Mouse (Mus musculus): ENCODE data around the gene Odf2. TPM values are rescaled to one million over a fixed set of nuclear protein-coding genes. Genes with fewer than 3 reads are reported as not detected.

Odf2 gene
- polyA plus RNA-seq, 1 experiment, result 50.6 TPM

DNA sequence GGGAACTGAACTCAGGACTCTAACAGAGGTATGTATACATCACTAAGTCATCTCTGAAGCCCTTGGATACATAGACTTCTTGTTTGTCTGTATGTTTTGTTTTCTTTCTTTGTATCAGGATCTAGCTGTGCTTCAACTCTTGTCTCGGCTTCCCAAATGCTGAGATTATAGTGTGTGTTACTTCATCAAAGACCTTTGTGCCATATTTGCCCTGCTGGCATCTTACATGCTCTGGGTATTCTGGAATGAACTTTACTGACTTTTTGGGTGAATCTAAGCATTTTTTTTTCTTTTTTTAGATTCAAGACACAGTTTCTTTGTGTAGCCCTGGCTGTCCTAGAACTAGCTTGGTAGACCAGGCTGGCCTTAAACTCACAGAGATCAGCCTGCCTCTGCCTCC lies 91.6 kb downstream of the Odf2 start:
- TF ChIP-seq POLR2A (IDR thresholded peaks at IDR 0.05; ENCODE audit: borderline replicate concordance, low read depth, low read length) (no peak), CTCF (IDR thresholded peaks at IDR 0.05; ENCODE audit: low read depth, low read length) (no peak)
- no peaks in the 10 kb centered on the region for H3K4me1 ChIP-seq (ENCODE audit: control insufficient read depth, insufficient read depth, low read length)
- no peak overlapping the region for H3K4me3 ChIP-seq (ENCODE audit: insufficient read depth, low read length)
- no peak overlapping the region for H3K27ac ChIP-seq (ENCODE audit: insufficient read depth, low read depth, low read length)

Other genes with a start within 250 kb of the Odf2 start
- gene Gm13420, start 137.5 kb upstream of the Odf2 start, polyA plus RNA-seq (2012; ENCODE audit: insufficient read depth, insufficient read length, missing spikeins), result not detected in 2 replicates
- 1.1 TPM in 1 of 2 replicates, not detected in the other for gene Gm13547, start 129.9 kb upstream of the Odf2 start, polyA plus RNA-seq (2012; ENCODE audit: insufficient read depth, insufficient read length, missing spikeins)
- 7.2 and 7.7 TPM in 2 replicates for gene Coq4, start 101.7 kb upstream of the Odf2 start, polyA plus RNA-seq (2012; ENCODE audit: insufficient read depth, insufficient read length, missing spikeins)
- gene Trub2, start 100.7 kb upstream of the Odf2 start, polyA plus RNA-seq (2012; ENCODE audit: insufficient read depth, insufficient read length, missing spikeins), result 18.0 and 19.0 TPM in 2 replicates
- gene Slc27a4, start 86.6 kb upstream of the Odf2 start, polyA plus RNA-seq (2012; ENCODE audit: insufficient read depth, insufficient read length, missing spikeins), result 14.0 and 15.3 TPM in 2 replicates
- 27.7 and 37.4 TPM in 2 replicates for gene Urm1, start 69.1 kb upstream of the Odf2 start, polyA plus RNA-seq (2012; ENCODE audit: insufficient read depth, insufficient read length, missing spikeins)
- 7.9 and 10.1 TPM in 2 replicates for gene Cercam, start 20.1 kb upstream of the Odf2 start, polyA plus RNA-seq (2012; ENCODE audit: insufficient read depth, insufficient read length, missing spikeins)
- gene Gle1, start 46.2 kb downstream of the Odf2 start, polyA plus RNA-seq (2012; ENCODE audit: insufficient read depth, insufficient read length, missing spikeins), result 19.0 and 20.6 TPM in 2 replicates
- gene Sptan1, start 76.3 kb downstream of the Odf2 start, polyA plus RNA-seq (2012; ENCODE audit: insufficient read depth, insufficient read length, missing spikeins), result 98.2 and 109 TPM in 2 replicates
- gene Wdr34, start 159.7 kb downstream of the Odf2 start, polyA plus RNA-seq (2012; ENCODE audit: insufficient read depth, insufficient read length, missing spikeins), result 8.2 TPM in 2 replicates
- gene Set, start 168.2 kb downstream of the Odf2 start, polyA plus RNA-seq (2012; ENCODE audit: insufficient read depth, insufficient read length, missing spikeins), result 167 and 173 TPM in 2 replicates
- gene Pkn3, start 188.5 kb downstream of the Odf2 start, polyA plus RNA-seq (2012; ENCODE audit: insufficient read depth, insufficient read length, missing spikeins), result 6.6 and 7.2 TPM in 2 replicates
- 23.7 and 28.2 TPM in 2 replicates for gene Zdhhc12, start 204.4 kb downstream of the Odf2 start, polyA plus RNA-seq (2012; ENCODE audit: insufficient read depth, insufficient read length, missing spikeins)
- 22.8 and 26.8 TPM in 2 replicates for gene Zer1, start 235.4 kb downstream of the Odf2 start, polyA plus RNA-seq (2012; ENCODE audit: insufficient read depth, insufficient read length, missing spikeins)
- gene Tbc1d13, start 244.5 kb downstream of the Odf2 start, polyA plus RNA-seq (2012; ENCODE audit: insufficient read depth, insufficient read length, missing spikeins), result 95.7 and 107 TPM in 2 replicates

Data from bone marrow macrophage, adult 2 months (primary cell).